Mouse (Mus musculus) intestine, embryonic 16.5 days (tissue): ENCODE measurements at regions not wholly inside any gene's neighbourhood (a gene's known extent, or its start where the extent isn't known, plus 50 kb on each side); places are given as distances from the start of the nearest gene placed in this dataset.

Experiments used
- ATAC-seq: fragments of 200-750 bp; cut with Nextera tagmentation; 2 replicates; pipeline ENCODE4 v1.8.0; 2017; ENCODE audit warnings: moderate TSS enrichment, moderate library complexity
- H3K27ac ChIP-seq: fragments of 300-500 bp; sonication (generic); 2 replicates; pipeline ENCODE4 v1.5.1; 2014; ENCODE audit warnings: mild to moderate bottlenecking, low read length
- H3K27me3 ChIP-seq: fragments of 300-500 bp; sonication (generic); replicated peaks from 2 replicates; pipeline ENCODE4 v1.6.1; 2014; ENCODE audit warnings: low read length, control low read depth, mixed read lengths; ENCODE audit not compliant: control insufficient read depth, insufficient read depth
- H3K36me3 ChIP-seq: fragments of 300-500 bp; sonication (generic); 2 replicates; pipeline ENCODE4 v1.6.1; 2014; ENCODE audit warnings: low read length, control low read depth; ENCODE audit not compliant: control insufficient read depth, insufficient read depth
- H3K4me1 ChIP-seq: fragments of 300-500 bp; sonication (generic); 2 replicates; pipeline ENCODE4 v1.6.1; 2014; ENCODE audit warnings: low read length, control low read depth, mixed read lengths; ENCODE audit not compliant: control insufficient read depth, insufficient read depth
- H3K4me2 ChIP-seq: fragments of 300-500 bp; sonication (generic); 2 replicates; pipeline ENCODE4 v1.6.1; 2014; ENCODE audit warnings: low read depth, low read length, control low read depth
- H3K4me3 ChIP-seq: fragments of 300-500 bp; sonication (generic); 2 replicates; pipeline ENCODE4 v1.5.1; 2014; ENCODE audit warnings: mild to moderate bottlenecking, low read length
- H3K9ac ChIP-seq: fragments of 300-500 bp; sonication (generic); 2 replicates; pipeline ENCODE4 v1.6.1; 2014; ENCODE audit warnings: low read depth, low read length
- H3K9me3 ChIP-seq: fragments of 300-500 bp; sonication (generic); 2 replicates; pipeline ENCODE4 v1.6.1; 2016; ENCODE audit warnings: low read length, control low read depth; ENCODE audit not compliant: control insufficient read depth
- WGBS: fragments of 180-500 bp; shearing (Covaris S2); extraction: QIAGEN DNeasy Blood & Tissue Kit; methylation state at CpG from one replicate; pipeline ENCODE4 v1.1.7; 2014; 5-methylcytosine and 5-hydroxymethylcytosine counted together

DNA sequence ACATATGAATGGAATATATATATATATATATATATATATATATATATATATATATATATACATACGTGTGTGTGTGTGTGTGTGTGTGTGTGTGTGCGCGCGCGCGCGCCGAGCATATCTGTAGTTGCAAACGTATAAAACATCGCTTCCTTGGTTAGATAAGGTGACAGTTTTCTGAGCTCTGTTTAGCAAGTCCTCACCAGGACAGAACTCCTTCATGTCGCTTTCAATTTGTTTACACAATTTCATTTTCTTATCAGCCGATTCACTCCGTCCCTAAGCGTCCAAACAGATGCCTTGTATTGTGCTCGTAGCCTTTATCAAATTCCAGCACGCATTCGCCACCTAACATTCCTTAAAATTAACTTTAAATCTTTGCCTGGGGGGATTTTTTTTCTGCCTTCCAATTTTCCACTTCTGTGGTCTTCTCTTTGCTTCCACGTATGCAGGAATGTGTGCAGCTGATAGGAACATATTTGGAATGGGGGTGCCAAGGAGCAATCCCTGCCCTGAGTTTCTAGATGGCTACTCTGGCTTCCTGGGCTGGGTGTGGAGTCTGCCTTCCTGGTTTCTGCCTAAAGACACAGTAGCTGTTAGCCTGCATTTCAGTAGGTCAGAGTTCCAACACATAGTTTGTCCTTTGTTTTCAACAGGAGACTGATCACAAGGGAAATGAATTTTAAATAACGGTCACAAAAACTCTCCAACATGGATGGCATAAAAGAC lies 575.7 kb downstream of the Robo2 start:
- Histone ChIP-seq H3K4me3 (no peak overlapping the region), H3K4me2 (0 out of 2 replicates have a peak overlapping the region, but pooled peaks have one; percentile 7), H3K9me3 (no peaks in the 10 kb centered on the region), H3K27ac (no peak overlapping the region), H3K4me1 (no peaks in the 10 kb centered on the region), H3K36me3 (no peaks in the 10 kb centered on the region), H3K9ac (no peak overlapping the region), H3K27me3 (no peaks in the 10 kb centered on the region)
- no peak for ATAC-seq
- WGBS: 76% methylated on average over 19 of the region's 19 CpGs

DNA sequence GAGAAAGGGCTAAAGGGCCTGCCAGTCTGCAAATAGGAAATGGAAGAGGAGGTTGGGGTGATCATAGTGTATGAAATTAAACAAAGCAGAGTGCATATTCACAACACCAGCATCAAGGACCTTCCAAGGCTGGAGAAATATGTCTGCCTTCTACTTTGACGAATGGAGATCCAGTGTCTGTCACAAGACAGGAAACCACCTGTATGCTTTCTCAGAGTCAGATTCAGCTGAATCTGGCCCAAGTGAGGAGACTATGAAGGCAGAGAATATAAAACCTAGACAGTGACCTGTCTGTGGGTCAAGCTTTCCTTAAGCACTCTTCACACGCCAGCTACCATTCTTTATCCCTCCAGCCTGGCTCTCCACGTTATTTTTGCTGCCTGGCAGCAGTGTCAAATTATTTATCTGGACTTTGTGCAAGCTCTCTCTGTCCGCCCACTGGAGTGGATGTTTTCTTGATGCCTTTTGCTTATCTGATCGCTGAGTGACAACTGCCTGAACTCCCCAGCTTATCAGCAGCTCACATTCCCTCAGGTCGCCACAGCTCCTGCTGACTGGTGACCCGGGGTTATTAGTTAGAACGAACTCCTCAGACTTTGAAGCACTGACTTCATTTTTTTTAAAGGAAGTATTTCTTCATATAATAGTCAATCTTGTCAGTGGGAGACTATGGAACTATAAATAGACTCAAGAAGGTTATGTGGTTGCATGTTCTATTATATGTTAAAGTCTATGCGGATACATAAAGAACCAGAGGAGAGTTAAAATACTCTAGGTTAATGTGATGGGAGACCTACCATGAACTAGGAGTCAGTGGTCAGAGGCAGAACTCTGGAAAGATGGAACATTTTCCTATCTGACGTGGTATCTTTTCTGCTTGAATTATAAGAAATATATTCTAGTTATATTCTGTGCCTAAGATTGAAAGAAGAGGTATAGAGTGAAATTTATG lies 590.0 kb downstream of the Robo2 start:
- H3K9ac ChIP-seq: no peak overlapping the region
- H3K27ac ChIP-seq: no peak overlapping the region
- no peaks in the 10 kb centered on the region for H3K4me1 ChIP-seq
- H3K4me2 ChIP-seq: no peak overlapping the region
- no peaks in the 10 kb centered on the region for H3K9me3 ChIP-seq
- H3K36me3 ChIP-seq: no peaks in the 10 kb centered on the region
- no peak overlapping the region for H3K4me3 ChIP-seq
- WGBS: 46% methylated on average over 10 of the region's 10 CpGs
- peak; percentile 90 for ATAC-seq
- H3K27me3 ChIP-seq: no peaks in the 10 kb centered on the region

- Histone ChIP-seq H3K27ac (no peak overlapping the region), H3K27me3 (no peaks in the 10 kb centered on the region), H3K9me3 (no peaks in the 10 kb centered on the region), H3K36me3 (no peaks in the 10 kb centered on the region), H3K4me3 (no peak overlapping the region), H3K9ac (no peak overlapping the region), H3K4me1 (no peaks in the 10 kb centered on the region), H3K4me2 (no peak overlapping the region)
- ATAC-seq: no peak
- 76% methylated on average over 3 of the region's 3 CpGs for WGBS
Measured at GRCm38 (mm10) chr16:73804572-73804971, 607.1 kb downstream of the Robo2 start.

- H3K27ac ChIP-seq: no peak overlapping the region
- no peaks in the 10 kb centered on the region for H3K9me3 ChIP-seq
- ATAC-seq: no peak
- no peaks in the 10 kb centered on the region for H3K27me3 ChIP-seq
- no peaks in the 10 kb centered on the region for H3K4me1 ChIP-seq
- no peak overlapping the region for H3K9ac ChIP-seq
- H3K4me2 ChIP-seq: no peak overlapping the region
- no peaks in the 10 kb centered on the region for H3K36me3 ChIP-seq
- WGBS: 60% methylated on average over 6 of the region's 6 CpGs
- no peak overlapping the region for H3K4me3 ChIP-seq
Measured at GRCm38 (mm10) chr16:73796528-73797171, 615.0 kb downstream of the Robo2 start.

DNA sequence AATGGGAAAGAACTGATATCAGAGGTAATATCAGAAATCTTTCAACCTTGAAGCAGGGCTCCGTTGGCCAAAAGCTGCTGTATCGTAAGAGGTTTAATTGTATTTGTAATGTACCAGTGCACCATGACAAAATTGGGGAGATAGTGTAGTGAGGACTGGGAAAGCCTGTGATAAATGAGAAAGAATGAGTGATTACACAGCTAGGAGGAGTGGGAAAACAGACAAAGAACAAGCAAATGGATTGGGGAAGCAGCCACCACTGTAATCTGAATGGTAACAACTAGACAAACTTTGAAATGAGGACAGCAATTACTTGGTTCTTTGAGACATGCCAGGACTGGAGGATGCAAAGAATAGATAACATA lies 626.6 kb downstream of the Robo2 start:
- ATAC-seq: no peak
- WGBS: 88% methylated on average over 2 of the region's 2 CpGs
- Histone ChIP-seq H3K4me1 (no peaks in the 10 kb centered on the region), H3K4me3 (no peak overlapping the region), H3K4me2 (no peak overlapping the region), H3K9me3 (no peaks in the 10 kb centered on the region), H3K27me3 (no peaks in the 10 kb centered on the region), H3K9ac (no peak overlapping the region), H3K36me3 (no peaks in the 10 kb centered on the region), H3K27ac (no peak overlapping the region)

DNA sequence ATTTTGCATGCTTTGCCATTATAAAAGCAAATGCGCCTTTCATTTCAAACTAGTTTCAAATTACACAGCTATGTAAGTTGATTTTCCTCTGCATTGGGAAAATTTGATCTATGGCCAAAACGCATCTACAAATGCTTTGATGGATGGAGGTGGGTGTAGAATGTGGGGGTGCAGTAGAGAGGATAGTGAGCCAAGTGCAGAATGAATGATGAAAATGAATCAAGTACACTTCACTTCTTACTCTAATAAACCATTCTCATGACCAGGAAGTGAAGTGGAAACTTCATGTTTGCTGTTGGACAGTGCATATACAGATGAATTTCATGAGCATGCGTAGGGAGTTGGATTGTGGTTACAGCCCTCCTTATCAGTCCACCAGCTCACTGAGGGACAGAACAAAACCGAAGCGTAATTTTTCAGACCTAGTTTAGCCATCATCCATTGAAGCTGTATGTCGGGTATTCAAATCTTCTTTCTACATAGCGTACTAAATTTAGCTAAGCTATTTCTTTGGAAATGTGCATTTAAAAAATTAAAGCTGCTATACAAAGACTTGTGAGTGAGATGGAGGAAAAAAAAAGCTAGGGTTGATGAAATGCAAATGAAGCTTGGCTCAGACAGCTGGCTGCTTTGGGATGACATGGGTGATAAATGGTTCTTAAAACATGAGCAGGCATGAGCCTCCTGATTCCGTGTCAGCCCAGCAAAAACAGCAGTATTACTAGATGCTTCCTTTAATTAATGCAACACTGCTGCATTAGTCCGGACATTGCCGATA lies 627.1 kb downstream of the Robo2 start:
- no peaks in the 10 kb centered on the region for H3K9me3 ChIP-seq
- no peaks in the 10 kb centered on the region for H3K4me1 ChIP-seq
- no peak overlapping the region for H3K9ac ChIP-seq
- no peak overlapping the region for H3K27ac ChIP-seq
- no peak overlapping the region for H3K4me3 ChIP-seq
- H3K4me2 ChIP-seq: no peak overlapping the region
- no peak for ATAC-seq
- no peaks in the 10 kb centered on the region for H3K36me3 ChIP-seq
- H3K27me3 ChIP-seq: no peaks in the 10 kb centered on the region
- 85% methylated on average over 10 of the region's 10 CpGs for WGBS

DNA sequence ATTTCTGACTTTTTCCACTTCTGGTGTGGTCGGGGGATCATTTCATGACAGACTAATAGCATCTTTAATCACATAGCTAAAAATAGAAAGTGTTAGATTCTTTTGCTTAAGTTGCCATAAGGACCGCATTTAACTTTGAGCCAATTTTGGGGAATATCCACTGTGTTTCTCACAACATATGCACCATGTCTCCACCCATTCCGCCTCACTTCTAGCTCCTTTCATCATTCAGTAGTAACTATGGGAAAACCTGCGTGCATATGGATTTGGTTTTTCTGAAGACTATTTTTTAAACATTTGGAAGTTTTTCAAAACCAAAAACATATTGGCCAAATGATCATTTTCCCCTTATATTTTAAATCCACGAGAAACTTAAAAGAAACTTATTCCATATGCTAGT lies 639.2 kb downstream of the Robo2 start:
- 80% methylated on average over 5 of the region's 5 CpGs for WGBS
- H3K9ac ChIP-seq: no peak overlapping the region
- no peaks in the 10 kb centered on the region for H3K36me3 ChIP-seq
- no peaks in the 10 kb centered on the region for H3K9me3 ChIP-seq
- no peak overlapping the region for H3K27ac ChIP-seq
- H3K27me3 ChIP-seq: no peaks in the 10 kb centered on the region
- ATAC-seq: no peak
- H3K4me1 ChIP-seq: no peaks in the 10 kb centered on the region
- no peak overlapping the region for H3K4me3 ChIP-seq
- no peak overlapping the region for H3K4me2 ChIP-seq

DNA sequence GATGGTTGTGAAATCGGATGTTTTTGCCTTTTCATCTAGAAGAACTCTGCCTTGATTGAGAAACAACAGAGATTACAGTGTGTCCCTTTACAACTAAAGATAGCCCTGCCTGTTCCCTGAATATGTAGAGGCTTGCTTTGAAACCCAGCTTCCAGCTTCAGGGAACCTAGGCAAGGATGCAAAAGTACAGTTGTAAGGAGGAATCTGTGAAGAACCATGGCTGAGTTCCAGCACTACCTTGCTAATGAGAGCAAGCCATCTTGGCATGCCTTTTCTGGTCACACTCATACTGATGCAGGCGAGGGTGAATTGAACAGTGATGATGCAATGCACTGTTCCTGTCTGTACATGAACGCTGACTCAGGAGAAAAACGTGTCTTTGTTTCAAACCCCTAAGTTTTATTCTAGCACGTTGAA lies 641.2 kb downstream of the Robo2 start:
- no peaks in the 10 kb centered on the region for H3K27me3 ChIP-seq
- no peak overlapping the region for H3K9ac ChIP-seq
- no peak for ATAC-seq
- no peaks in the 10 kb centered on the region for H3K4me1 ChIP-seq
- no peaks in the 10 kb centered on the region for H3K9me3 ChIP-seq
- no peaks in the 10 kb centered on the region for H3K36me3 ChIP-seq
- no peak overlapping the region for H3K4me3 ChIP-seq
- WGBS: 71% methylated on average over 5 of the region's 5 CpGs
- H3K4me2 ChIP-seq: no peak overlapping the region
- no peak overlapping the region for H3K27ac ChIP-seq

DNA sequence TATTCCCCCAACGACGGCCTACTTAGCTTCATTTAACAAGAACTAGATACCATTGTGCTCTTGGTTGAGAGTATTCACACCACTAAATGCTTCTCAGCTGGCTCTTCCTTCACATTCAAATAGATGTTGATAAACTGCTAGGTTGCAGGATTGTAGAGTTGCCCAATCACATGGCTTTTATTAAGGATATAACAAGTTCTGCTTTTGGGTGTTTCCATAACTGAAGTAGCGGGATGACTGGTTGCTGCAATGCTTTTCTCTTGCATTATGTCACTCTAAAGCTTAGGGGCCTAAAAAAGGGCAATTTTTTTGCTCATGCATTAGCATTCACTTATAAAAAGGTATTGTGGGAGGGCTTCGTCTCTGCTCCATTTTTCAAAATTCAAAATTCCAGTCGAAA lies 641.9 kb downstream of the Robo2 start:
- no peaks in the 10 kb centered on the region for H3K4me1 ChIP-seq
- H3K4me2 ChIP-seq: no peak overlapping the region
- 87% methylated on average over 5 of the region's 5 CpGs for WGBS
- no peaks in the 10 kb centered on the region for H3K27me3 ChIP-seq
- H3K4me3 ChIP-seq: no peak overlapping the region
- no peak for ATAC-seq
- no peak overlapping the region for H3K27ac ChIP-seq
- no peak overlapping the region for H3K9ac ChIP-seq
- no peaks in the 10 kb centered on the region for H3K36me3 ChIP-seq
- H3K9me3 ChIP-seq: no peaks in the 10 kb centered on the region
